Mouse (Mus musculus) neural tube, embryonic 11.5 days (tissue): ENCODE results near the gene Robo3. TPM values are rescaled to one million over a fixed set of nuclear protein-coding genes. Genes with fewer than 3 reads are reported as not detected.

Experiments used
- ATAC-seq: fragments of 200-750 bp; cut with Nextera tagmentation; 2 replicates; pipeline ENCODE4 v1.8.0; 2017; ENCODE audit warnings: moderate number of reproducible peaks, mild to moderate bottlenecking, moderate TSS enrichment, moderate library complexity; ENCODE audit not compliant: insufficient read depth, low FRiP score, low TSS enrichment
- DNase-seq: peaks from one replicate; pipeline ENCODE4 v3.0.0-alpha.2; 2015; ENCODE audit warnings: low spot score
- H3K27ac ChIP-seq: fragments of 300-500 bp; sonication (generic); 2 replicates; pipeline ENCODE4 v1.5.1; 2014; ENCODE audit warnings: low read depth, mild to moderate bottlenecking, low read length
- H3K27me3 ChIP-seq: fragments of 300-500 bp; sonication (generic); 2 replicates; pipeline ENCODE4 v1.6.1; 2014; ENCODE audit warnings: mild to moderate bottlenecking, low read length, mixed read lengths; ENCODE audit not compliant: control insufficient read depth, insufficient read depth
- H3K36me3 ChIP-seq: fragments of 300-500 bp; sonication (generic); 2 replicates; pipeline ENCODE4 v1.6.1; 2014; ENCODE audit warnings: mild to moderate bottlenecking, low read length, moderate library complexity, mixed read lengths; ENCODE audit not compliant: control insufficient read depth, insufficient read depth
- H3K4me1 ChIP-seq: fragments of 300-500 bp; sonication (generic); 2 replicates; pipeline ENCODE4 v1.6.1; 2014; ENCODE audit warnings: low read length, mixed read lengths; ENCODE audit not compliant: control insufficient read depth, insufficient read depth
- H3K4me2 ChIP-seq: fragments of 300-500 bp; sonication (generic); 2 replicates; pipeline ENCODE4 v1.6.1; 2014; ENCODE audit warnings: low read depth, mild to moderate bottlenecking, moderate library complexity
- H3K4me3 ChIP-seq: fragments of 300-500 bp; sonication (generic); 2 replicates; pipeline ENCODE4 v1.5.1; 2014; ENCODE audit warnings: low read depth, low read length
- H3K9ac ChIP-seq: fragments of 300-500 bp; sonication (generic); 2 replicates; pipeline ENCODE4 v1.6.1; 2014; ENCODE audit warnings: mild to moderate bottlenecking, low read length
- H3K9me3 ChIP-seq: fragments of 300-500 bp; sonication (generic); 2 replicates; pipeline ENCODE4 v1.6.1; 2016; ENCODE audit warnings: low read length; ENCODE audit not compliant: control insufficient read depth
- WGBS: fragments of 180-500 bp; shearing (Covaris S2); extraction: QIAGEN DNeasy Blood & Tissue Kit; methylation state at CpG from one replicate; pipeline ENCODE4 v1.1.7; 2014; 5-methylcytosine and 5-hydroxymethylcytosine counted together
- polyA plus RNA-seq: library from polyadenylated mRNA; unstranded; fragments of >200 nt; fragmentation: Nextera tagmentation; extraction: Ambion mirVana; gene quantifications from 2 replicates; pipeline ENCODE4 v1.2.1, GENCODE M21; 2014

The Robo3 gene
- polyA plus RNA-seq, 1 experiment from 2014 or later: 89.9 TPM

DNA sequence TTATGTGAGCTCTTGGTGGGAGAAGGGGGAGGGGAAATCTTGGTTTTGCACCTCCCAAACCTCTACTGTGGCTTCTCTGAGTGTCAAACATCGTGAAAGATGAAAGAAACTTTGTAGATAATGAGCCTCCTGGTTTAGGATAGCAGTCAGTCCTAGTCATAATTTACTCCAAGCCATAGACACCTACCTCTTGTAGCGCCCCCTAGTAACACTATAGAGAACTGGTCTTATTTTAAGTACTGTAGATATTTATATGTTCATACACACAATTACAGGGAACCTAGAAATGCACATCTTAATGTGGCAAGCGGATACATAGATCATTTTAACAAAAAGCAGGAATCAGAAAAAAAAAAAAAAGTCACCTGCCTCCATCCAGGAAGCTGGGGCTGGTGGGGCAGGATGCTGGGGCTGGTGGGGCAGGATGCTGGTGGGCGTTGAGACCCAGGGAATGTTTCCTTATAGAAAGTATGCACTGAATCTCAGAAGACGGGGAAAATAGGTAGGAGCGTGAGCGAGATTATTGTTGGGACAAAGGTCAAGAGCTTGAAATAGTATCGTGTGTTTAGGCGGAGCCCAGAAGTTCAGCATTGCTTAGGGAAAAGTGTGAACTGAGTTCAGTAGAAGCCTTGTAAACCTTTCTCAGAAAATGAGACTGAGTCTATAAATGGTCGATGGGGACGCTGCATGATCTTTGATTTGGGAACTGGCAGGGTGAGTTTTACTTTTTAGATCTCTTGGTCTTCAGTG lies 64.8 kb downstream of the Robo3 start:
- no peak overlapping the region for H3K9ac ChIP-seq
- DNase-seq: no peak

DNA sequence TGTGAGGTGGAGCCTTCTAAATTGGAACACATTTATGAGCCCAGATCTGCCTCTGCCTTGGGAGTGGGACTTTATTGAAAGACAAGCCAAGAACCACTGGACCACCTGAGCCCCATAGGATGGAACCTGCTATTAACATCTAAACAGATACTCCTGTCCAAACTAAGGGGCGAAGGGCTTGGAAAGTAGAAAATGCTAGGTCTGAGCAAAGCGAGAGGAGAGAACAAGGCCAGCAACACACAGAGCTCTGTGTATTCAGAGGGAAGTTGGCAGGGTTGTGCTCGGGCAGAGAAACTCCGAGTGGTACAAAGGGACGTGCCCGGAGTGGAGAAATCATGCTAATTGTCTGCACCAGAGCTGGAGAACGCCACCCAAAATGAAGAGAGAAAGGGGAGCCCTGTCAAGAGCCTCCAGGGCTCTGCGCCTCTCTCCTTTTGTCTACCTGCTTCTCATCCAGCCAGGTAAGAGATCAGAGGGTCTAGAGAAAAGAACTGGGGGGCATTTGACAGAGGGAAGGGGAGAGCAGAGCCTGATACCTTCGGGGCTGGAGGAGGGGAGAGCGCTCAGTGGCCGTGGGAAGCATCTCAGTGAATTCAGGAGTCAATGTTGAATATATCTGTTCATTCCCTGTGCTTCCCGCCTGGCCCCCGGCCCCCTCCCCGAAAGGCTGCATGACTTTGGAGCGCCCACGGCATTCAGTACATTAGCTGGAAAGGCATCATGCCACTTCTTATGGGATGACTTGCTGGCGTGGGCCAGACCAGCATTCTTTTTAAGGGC lies 65.6 kb downstream of the Robo3 start, which contains the start of gene Hepacam:
Gene Hepacam (plus strand): TSS at position 51 of the 780 bp plus-strand sequence.
- H3K9ac ChIP-seq: no peak within 1 kb of the TSS
- ATAC-seq (no peak), DNase-seq (no peak)

More for the DNA sequence above, 64.8 kb downstream of the Robo3 start:
- no peaks in the 10 kb centered on the region for H3K4me1 ChIP-seq
- WGBS: 86% methylated on average over 11 of the region's 11 CpGs
- no peak overlapping the region for H3K27ac ChIP-seq
- ATAC-seq: no peak
- H3K27me3 ChIP-seq: no peaks in the 10 kb centered on the region
- H3K4me2 ChIP-seq: no peak overlapping the region
- H3K9me3 ChIP-seq: no peaks in the 10 kb centered on the region
- H3K4me3 ChIP-seq: no peak overlapping the region
- no peaks in the 10 kb centered on the region for H3K36me3 ChIP-seq

DNA sequence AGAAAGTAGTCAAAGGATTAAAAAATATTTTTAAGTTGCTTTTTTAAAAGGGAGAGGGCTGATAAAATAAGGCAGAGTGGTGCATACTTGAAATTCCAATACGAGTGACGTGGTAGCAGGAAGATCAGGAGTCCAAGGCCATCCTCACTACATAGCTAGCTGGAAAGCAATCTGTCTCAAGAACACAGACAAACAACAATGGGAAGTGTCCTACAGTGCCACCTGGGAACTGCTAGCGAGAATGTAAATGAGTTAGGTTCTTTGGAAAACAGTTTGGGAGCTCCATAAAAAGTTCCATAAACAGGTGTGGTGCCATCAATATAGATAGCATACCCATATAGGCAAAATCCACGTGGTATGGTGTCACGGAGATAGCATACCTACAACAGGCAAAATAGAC lies 67.3 kb downstream of the Robo3 start:
- no peak overlapping the region for H3K9ac ChIP-seq
- no peak overlapping the region for H3K4me3 ChIP-seq
- H3K4me2 ChIP-seq: no peak overlapping the region
- no peaks in the 10 kb centered on the region for H3K9me3 ChIP-seq
- 70% methylated on average over 5 of the region's 5 CpGs for WGBS
- H3K27ac ChIP-seq: no peak overlapping the region
- H3K4me1 ChIP-seq: no peaks in the 10 kb centered on the region
- H3K36me3 ChIP-seq: no peaks in the 10 kb centered on the region
- DNase-seq (no peak), ATAC-seq (no peak)
- H3K27me3 ChIP-seq: no peaks in the 10 kb centered on the region

More for the DNA sequence above, 65.6 kb downstream of the Robo3 start, which contains the start of gene Hepacam:
- H3K27me3 ChIP-seq: no peaks in the 10 kb centered on the region
- no peaks in the 10 kb centered on the region for H3K4me1 ChIP-seq
- H3K4me2 ChIP-seq: no peak within 1 kb of the TSS
- no peaks in the 10 kb centered on the region for H3K9me3 ChIP-seq
- 89% methylated on average over 17 of the region's 17 CpGs for WGBS
- H3K27ac ChIP-seq: no peak within 1 kb of the TSS
- H3K4me3 ChIP-seq: no peak within 1 kb of the TSS
- no peaks in the 10 kb centered on the region for H3K36me3 ChIP-seq

Other genes starting within 250 kb of the Robo3 start
- gene Tmem218, start 225.0 kb downstream of the Robo3 start, polyA plus RNA-seq: 11.5 and 13.9 TPM in 2 replicates
- gene Slc37a2, start 177.5 kb downstream of the Robo3 start, polyA plus RNA-seq: 2.0 TPM in 2 replicates
- 6.7 and 7.7 TPM in 2 replicates for gene Ccdc15, start 84.8 kb downstream of the Robo3 start, polyA plus RNA-seq
- not detected in 2 replicates for gene Hepacam, start 65.9 kb downstream of the Robo3 start, polyA plus RNA-seq
- gene Robo4, start 31.3 kb downstream of the Robo3 start, polyA plus RNA-seq: 6.7 and 11.6 TPM in 2 replicates
- gene Msantd2, start 56.1 kb upstream of the Robo3 start, polyA plus RNA-seq: 35.4 and 39.9 TPM in 2 replicates
- 33.1 and 35.7 TPM in 2 replicates for gene Esam, start 94.8 kb upstream of the Robo3 start, polyA plus RNA-seq
- gene Vsig2, start 106.0 kb upstream of the Robo3 start, polyA plus RNA-seq: 0.38 TPM in 1 of 2 replicates, not detected in the other
- 2.3 and 2.5 TPM in 2 replicates for gene Nrgn, start 119.7 kb upstream of the Robo3 start, polyA plus RNA-seq
- gene Siae, start 122.5 kb upstream of the Robo3 start, polyA plus RNA-seq: 9.0 and 9.6 TPM in 2 replicates
- 13.3 and 16.0 TPM in 2 replicates for gene Spa17, start 180.5 kb upstream of the Robo3 start, polyA plus RNA-seq
- 135 and 142 TPM in 2 replicates for gene Tbrg1, start 224.1 kb upstream of the Robo3 start, polyA plus RNA-seq
- not detected in 2 replicates for gene Panx3, start 236.0 kb upstream of the Robo3 start, polyA plus RNA-seq